Mouse (Mus musculus) adrenal gland, adult 18-20 months (tissue): ENCODE data around the gene Pcbp1. TPM values are rescaled to one million over a fixed set of nuclear protein-coding genes. Genes with fewer than 3 reads are reported as not detected.
"Not testable (repeated sequence)": the region's sequence is repeated elsewhere in the genome, so short reads cannot be mapped to it uniquely, and the experiment has no call there.

ENCODE experiments used
- DNase-seq, 2 experiments: peaks; one replicate each; pipeline ENCODE4 v3.0.0; 2021 to 2022; ENCODE audit warnings: low spot score in 2 of 2
- microRNA-seq, 2 experiments: library from miRNA; unstranded; fragments of <30 nt; microRNA quantifications; one replicate each; pipeline ENCODE4 v1.2.0; 2021; ENCODE audit warnings: borderline number of aligned reads in 2 of 2
- total RNA-seq, 2 experiments: library from RNA; stranded (reverse); gene quantifications; 1 replicate in 1 of 2; 2 replicates in 1 of 2; pipeline ENCODE4 v1.2.3; 2021

Gene Pcbp1
- total RNA-seq, 2 experiments from 2014 or later: 331 to 339 TPM

DNA sequence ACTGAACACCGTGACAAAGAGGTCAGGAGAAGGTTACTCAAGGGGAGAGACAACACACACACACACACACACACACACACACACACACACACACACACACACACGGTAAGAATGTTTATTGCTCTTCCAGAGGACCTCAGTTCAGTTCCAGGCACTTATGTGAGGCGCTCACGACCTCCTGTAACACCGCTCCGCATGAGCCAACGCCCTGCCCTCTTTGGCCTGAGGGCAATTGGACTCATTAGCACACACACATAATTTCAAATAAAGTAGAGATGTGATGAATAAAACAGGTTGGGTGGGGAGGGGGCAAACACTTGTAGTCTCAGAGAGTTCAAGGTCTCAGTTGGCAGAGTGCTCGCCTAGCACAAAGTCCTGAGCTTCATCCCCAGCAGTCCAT is 30.0 kb downstream of the Pcbp1 start:
- no peak for DNase-seq

DNA sequence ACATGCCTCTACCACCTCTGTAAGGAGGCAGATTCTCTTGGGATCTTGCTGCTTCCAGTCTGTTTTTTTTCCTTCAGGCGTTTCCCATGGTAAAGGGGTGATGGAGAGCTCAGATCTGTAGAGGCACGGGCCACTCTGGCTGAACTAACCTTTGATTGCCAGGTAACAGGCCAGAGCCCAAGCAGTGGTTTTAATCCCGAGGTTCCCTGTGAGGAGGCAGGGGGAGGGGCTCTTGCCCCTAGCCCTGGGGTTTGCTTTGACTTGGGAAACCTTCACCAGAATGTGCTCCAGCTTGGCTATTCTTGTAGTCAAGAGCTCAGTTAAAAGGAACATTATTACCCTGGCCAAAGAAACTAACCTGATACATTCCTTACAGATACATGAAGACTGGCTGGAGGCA is 30.5 kb downstream of the Pcbp1 start:
- no peak for DNase-seq

DNA sequence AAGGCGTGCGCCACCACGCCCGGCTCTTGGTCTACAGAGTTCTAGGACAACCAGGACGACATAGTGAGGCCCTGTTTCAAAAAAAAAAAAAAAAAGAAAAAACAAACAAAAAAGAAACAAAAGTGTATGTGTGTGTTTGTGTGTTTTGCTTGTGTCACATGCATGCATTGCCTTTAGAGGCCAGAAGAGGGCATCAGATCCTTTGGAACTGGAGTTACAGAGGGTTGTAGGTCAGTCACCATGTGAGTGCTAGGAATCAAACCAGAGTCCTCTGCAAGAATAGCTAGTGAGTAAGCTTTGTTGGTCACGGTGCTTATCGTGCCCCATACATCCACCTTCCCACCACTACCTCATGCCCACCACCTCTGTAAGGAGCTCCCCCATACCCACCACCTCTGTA is 31.4 kb downstream of the Pcbp1 start:
- no peak for DNase-seq

DNA sequence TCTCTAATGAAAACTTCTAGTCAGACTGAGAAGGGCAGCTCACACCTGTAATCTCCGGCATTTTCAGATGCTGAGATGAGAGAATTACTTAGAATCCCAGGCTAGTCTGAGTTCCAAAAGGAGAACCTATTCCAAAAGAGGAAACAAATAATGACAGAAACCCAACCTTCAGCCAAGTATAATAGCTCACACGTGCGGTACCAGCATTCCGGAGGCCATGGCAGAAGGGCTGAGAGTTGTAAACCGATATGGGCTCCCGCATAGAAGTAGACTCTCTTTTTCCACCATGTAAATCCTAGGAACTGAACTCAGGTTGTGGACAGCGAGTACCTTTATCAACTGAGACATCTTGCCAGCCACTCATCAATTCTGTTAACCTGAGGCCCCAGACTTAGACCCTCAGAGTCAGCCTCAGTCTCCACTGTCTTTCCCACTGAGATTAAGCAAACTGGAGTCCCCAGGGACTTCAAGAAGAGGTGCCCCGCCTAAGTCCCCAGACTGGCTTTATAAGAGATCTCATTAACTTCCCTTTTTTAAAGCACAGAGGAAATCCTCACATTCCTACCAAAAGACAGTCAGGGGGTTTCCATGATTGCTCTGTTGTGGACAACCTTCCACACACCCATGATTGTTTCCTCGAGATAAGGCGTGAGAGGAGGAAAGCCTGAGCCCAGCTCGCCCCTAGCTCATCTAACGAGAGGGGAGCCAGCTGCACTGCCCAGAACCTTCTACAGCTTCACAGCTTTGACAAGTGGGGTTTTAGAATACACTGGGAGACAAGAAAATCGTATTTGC is 32.5 kb downstream of the Pcbp1 start:
- DNase-seq: no peak

DNA sequence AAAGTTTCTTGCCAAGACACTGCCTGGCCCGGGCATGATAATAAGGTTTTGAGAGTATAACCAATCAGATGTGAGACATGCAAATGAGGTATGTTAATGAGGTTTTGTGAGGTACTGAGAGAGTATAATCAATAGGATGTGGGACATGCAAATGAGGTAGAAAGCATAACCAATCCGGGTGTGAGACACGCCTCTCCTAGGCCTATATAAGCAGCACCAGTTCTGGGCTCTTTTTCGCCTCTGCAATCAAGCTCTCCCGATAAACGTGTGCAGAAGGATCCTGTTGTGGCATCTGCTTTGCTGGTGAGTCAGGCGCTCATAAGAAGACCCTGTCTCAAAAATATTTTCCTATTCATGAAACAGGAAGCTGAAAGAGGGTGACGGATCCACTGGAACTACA is 35.7 kb downstream of the Pcbp1 start:
- not testable (repeated sequence) for DNase-seq

DNA sequence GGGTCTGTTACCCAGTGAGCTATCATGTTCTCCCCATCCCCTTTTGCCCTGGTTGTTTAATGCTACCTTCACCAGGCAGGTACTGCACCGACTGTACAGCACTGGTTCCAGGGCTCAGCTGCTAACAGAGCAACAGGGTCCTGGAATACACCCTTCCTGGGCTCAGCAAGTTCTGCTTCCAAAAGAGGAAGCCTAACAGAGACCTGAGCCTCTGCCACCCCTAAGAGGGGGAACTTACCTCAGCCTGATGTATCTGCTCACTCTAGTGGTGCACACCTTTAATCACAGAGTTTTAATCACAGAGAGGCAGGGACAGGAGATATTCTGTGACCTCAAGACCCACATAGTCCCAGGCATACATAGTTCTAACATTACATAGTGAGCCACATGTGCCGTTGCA is 36.2 kb downstream of the Pcbp1 start:
- DNase-seq: no peak

DNA sequence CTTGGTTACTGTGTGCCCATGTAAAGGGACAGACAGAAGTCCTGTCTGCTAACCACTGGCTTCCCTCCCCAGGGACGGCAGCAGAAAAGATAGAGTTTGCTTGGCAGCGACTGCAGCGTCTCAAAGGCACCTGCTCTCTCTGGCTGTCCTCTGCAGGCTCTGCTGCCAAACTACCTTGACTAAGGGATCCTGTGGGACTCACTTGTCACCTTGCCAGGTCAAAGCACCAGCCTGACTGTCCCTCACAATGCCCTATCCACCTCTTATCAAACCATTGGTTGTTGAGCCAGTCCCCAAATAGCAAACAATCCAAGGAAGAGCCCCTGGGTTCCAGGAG is 38.0 kb downstream of the Pcbp1 start:
- no peak for DNase-seq

DNA sequence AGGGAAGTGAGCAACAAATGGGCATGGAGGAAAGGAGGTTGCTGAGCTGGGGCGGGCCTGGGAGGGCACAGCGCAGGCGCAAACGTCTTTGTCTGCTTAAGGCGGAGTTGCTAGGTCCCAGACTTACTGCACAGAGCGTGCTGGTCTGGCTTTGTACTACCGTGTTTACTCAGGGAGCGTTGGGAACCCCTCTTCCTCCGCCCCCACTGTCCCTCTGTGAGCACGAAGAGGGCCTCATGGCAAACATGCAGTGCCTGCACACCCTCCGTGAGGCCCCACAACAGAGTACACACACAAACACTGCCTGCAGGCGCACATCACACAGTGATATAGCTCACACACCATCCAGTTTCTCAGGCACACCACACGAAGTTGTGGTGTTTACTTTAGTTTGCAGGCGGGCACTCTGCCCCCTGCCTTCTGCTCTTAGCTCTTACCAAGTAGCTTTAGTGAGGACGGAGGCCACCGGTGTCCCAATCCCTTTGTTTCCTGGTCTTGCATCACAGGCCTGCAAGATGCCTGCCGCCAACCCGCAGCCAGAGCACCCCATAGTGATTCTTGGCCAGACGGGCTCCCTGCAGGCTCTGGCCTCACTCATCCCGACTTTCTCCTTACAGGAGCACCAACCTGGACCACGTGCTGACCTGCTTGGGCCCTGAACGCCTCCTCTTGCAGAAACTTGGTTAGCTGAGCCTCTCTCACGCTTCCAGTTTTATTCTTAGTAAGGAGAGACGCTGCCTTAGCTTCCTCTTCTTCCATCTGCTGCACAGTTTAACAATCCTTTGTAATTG is 38.6 kb downstream of the Pcbp1 start:
- DNase-seq: peak; percentile 76

DNA sequence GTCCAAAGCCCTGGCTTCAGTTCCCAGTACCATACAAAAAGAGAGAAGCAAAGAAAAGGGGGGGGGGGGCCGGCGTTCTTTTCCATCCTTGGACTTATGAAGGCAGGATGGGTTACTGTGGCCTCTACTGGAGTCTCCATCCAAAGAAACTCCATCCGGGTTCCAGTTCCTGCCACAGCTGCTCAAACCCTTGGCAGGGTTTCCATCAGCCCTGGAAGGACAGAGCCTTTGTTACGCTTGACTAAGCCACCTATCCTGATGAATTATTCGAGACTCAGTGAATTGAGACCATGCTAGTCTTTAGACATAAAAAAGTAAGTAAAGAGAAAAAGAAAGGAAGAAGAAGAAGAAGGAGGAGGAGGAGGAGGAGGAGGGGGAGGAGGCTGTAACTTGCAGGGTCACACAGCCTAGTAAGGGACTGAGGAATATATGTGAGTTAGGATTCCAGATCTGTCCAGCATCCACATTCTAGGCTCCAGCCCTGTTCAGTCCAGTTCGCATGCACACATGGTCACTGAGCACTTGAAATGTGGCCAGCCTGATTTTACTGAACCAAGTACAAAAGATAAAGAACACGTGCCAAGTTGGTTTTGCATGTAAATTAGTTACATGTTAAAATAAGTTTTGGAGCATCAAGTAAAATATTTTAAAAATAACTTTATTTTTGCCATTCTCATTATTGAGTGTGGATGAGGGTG is 40.0 kb downstream of the Pcbp1 start:
- no peak for DNase-seq

DNA sequence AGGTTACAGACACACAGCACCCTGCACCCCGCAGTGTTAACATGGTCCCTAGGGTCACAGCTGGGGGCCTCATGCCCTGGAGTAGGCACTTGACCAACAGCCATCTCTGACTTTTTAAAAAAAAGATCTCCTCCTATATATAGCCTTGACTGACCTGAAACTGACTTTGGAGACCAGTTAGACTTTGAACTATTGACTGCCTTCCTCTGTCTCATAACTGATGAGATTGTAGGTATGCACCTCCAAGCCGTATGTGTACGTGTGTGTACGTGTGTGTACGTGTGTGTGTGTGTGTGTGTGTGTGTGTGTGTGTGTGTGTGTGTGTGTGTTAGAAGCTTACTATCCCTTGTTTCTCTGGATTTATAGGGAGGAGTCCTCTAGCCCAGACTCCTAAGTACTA is 44.2 kb downstream of the Pcbp1 start:
- no peak for DNase-seq

DNA sequence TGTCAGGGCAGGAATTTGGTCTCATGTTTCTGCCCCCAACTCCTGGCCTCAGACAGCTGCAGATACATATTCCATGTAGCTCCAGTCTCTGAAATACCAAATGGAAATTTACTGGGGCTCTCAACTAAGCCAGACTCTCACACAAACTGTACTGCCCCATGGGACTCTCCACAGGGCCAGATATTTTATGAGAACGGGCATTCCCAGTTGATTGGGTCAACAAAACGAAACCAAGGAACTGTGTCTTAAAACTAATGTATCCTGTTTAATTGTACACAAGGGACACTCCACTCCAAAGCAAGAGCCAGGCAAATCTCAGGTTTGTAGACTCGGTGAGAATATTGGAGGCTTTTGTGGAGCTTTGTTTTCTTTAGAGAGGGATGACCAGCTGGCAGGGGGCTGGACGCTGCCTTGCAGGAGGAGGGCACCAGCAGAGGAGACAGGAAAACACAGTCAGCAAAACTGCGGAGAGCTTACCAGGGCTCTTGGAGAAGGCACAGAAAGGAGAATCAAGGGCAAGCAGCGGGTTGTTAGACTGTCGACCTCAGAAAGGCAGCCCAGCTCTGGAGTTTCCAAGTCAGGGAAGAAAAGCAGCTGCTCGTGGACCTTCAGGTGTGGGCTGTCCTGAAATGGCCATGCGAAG is 45.8 kb downstream of the Pcbp1 start:
- peak; percentile 41 to 54 for DNase-seq

DNA sequence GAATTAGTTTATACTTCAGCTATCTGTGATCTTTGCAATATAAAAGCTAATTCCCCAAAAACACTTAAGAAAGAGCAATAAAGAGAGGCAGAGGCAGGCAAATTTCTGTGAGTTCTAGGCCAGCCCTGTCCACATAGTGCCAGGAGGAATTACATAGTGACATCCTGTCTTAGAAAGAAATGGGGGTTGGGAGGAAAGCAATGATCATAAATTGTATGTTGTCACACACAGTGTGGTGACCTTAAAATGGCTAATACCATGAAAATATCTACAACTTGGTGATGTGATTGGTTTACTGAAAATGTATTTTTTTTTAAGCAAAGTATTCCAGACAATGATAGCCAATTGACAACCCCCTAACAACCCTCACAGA is 46.3 kb downstream of the Pcbp1 start:
- no peak for DNase-seq

DNA sequence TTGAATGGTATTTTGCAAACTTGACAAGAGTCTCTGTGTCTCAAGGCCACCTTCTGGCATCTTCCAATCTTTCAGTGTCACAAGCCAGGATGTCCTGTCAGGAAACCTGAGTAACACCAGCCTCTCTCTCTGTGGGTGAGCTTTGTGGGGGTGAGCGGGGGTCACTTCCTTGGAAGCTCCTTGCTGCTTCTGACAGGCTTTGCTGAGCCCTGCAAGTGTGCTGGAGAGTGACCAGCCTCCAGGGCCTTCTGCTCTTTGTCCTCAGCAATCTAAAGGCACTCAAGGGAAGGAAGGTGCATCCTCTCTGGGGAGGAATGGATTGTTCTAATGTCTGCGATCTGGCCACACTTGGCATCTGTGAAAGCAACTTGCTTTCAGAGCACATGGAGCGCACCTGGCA is 46.8 kb downstream of the Pcbp1 start:
- no peak for DNase-seq

DNA sequence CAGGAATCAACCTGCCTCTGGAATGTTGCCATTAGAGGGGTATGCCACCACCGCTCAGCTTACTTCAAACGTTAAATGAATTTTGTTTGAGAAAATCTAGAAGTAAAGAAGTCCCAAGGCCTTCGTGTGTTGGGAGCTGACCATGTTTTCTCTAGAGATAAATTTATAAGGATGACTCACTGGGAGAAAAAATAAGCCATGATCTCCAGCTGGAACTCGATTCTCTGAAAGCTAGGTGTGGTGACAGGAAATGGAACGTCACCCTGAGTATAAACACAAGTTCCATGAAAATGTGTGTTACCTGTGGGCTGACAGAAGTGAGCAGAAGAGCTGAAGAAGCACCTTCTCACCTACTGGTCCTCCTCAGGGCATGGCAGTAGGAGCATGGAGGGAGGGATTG is 49.2 kb downstream of the Pcbp1 start:
- DNase-seq: no peak

DNA sequence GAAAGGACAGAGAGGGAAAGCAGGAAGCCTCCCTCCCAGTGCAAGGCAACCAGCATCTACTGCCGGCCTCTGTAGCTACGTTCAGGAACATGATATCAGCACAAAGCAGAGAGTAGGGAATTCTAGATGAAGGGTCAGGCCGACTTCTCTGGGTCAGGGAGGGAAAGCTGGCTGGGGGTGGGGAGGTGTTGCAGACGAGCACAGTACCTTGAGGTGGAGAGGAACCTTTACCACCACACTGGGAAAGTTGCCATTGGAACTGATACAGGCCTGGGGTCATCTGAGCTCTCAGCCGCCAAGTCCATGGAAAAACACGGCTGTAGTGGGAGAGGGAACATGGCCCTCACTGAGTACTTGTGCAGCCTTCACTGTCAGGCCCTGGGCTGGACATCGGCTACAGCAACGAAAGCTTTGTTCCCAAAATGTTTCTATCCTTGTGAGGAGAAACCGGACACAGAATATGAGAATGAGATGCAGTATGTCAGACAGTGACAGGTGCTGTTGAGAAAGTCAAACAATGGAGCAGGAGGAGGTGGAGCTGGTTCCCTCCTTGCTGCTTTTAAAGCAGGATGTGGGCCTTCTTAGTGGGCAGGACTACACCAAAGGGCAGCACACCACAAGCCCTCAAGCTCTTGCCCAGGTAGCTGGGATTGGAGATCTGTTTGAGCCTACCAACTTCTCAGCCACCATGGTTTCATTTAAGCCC is 50.5 kb downstream of the Pcbp1 start:
- DNase-seq: no peak

DNA sequence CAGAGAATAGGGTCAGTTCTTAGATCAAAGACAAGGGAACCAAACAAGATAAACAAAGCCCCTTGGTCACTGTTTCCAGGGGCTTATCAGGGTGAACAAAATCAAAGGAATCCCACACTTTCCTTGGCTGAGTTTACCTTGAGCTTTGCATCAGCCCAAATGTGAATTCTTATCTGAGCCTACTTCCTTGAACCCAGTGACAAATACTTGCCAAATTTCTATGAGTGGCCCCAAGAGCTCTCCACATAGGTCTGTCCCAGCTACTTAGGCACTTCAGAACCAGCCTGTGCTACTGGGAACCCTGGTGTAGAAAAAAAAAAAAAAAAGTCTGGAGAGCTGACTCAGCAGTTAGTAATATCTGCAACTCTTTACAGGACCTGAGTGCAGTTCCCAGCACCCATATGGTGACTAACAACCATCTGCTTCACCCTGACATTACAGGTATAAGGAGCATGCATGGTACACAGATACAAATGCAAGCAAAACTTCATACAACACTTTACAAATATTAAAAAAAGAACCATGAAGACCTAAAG is 51.4 kb downstream of the Pcbp1 start:
- DNase-seq: no peak

Small RNA genes within 50 kb of the gene (microRNA-seq; reads per million reads assigned to microRNA genes)
- 0 reads per million in 2 experiments for gene Gm22184

Other genes with a start within 250 kb of the Pcbp1 start
- gene Fam136a, start 160.7 kb downstream of the Pcbp1 start, total RNA-seq: 10 to 100 TPM; 51.0 to 78.9 TPM
- 100 to 1,000 TPM; 115 to 384 TPM for gene Snrpg, start 155.0 kb downstream of the Pcbp1 start, total RNA-seq
- 100 to 1,000 TPM; 114 to 221 TPM for gene Pcyox1, start 129.2 kb downstream of the Pcbp1 start, total RNA-seq
- 10 to 100 TPM; 40.3 to 56.3 TPM for gene Tia1, start 122.1 kb downstream of the Pcbp1 start, total RNA-seq
- gene Gm44790, start 99.7 kb downstream of the Pcbp1 start, total RNA-seq: 1 to 10 TPM in 1 of 2 experiments, not detected in 1; 2.7 TPM
- gene C87436, start 87.9 kb downstream of the Pcbp1 start, total RNA-seq: 10 to 100 TPM; 18.1 to 18.6 TPM
- under 1 TPM in 1 of 2 experiments, not detected in 1; 0.32 TPM for gene Asprv1, start 101.8 kb upstream of the Pcbp1 start, total RNA-seq
- gene Mxd1, start 142.8 kb upstream of the Pcbp1 start, total RNA-seq: 1 to 10 TPM; 7.2 to 7.5 TPM
- gene Snrnp27, start 158.2 kb upstream of the Pcbp1 start, total RNA-seq: 10 to 100 TPM; 56.5 to 60.9 TPM
- gene Gmcl1, start 207.1 kb upstream of the Pcbp1 start, total RNA-seq: 10 to 100 TPM; 11.9 to 17.8 TPM